Mouse (Mus musculus) heart, embryonic 13.5 days (tissue): ENCODE results near the gene Fgf4. TPM values are rescaled to one million over a fixed set of nuclear protein-coding genes. Genes with fewer than 3 reads are reported as not detected.

Experiments used
- ATAC-seq: fragments of 200-750 bp; cut with Nextera tagmentation; 2 replicates; pipeline ENCODE4 v1.8.0; 2017; ENCODE audit warnings: moderate TSS enrichment; ENCODE audit not compliant: insufficient number of reproducible peaks, low FRiP score, low TSS enrichment; ENCODE audit errors: extremely low read depth
- H3K27ac ChIP-seq: fragments of 300-500 bp; sonication (generic); replicated peaks from 2 replicates; pipeline ENCODE4 v1.5.1; 2015; ENCODE audit warnings: moderate library complexity, mild to moderate bottlenecking, inconsistent platforms
- H3K27me3 ChIP-seq: fragments of 300-500 bp; sonication (generic); replicated peaks from 2 replicates; pipeline ENCODE4 v1.6.1; 2015; ENCODE audit warnings: mild to moderate bottlenecking, inconsistent platforms
- H3K36me3 ChIP-seq: fragments of 300-500 bp; sonication (generic); 2 replicates; pipeline ENCODE4 v1.6.1; 2015; ENCODE audit warnings: mild to moderate bottlenecking, inconsistent platforms
- H3K4me1 ChIP-seq: fragments of 300-500 bp; sonication (generic); 2 replicates; pipeline ENCODE4 v1.6.1; 2015; ENCODE audit warnings: inconsistent platforms
- H3K4me2 ChIP-seq: fragments of 300-500 bp; sonication (generic); 2 replicates; pipeline ENCODE4 v1.6.1; 2015; ENCODE audit warnings: inconsistent platforms, mild to moderate bottlenecking, moderate library complexity
- H3K4me3 ChIP-seq: fragments of 300-500 bp; sonication (generic); 2 replicates; pipeline ENCODE4 v1.5.1; 2015; ENCODE audit warnings: moderate library complexity, mild to moderate bottlenecking, inconsistent platforms
- H3K9ac ChIP-seq: fragments of 300-500 bp; sonication (generic); 2 replicates; pipeline ENCODE4 v1.6.1; 2015; ENCODE audit warnings: inconsistent platforms, mild to moderate bottlenecking, moderate library complexity
- H3K9me3 ChIP-seq: fragments of 300-500 bp; sonication (generic); 2 replicates; pipeline ENCODE4 v1.6.1; 2016; ENCODE audit warnings: inconsistent platforms
- WGBS: fragments of 180-500 bp; shearing (Covaris S2); methylation state at CpG from one replicate; pipeline ENCODE4 v1.1.7; 2015; ENCODE audit warnings: mixed read lengths; 5-methylcytosine and 5-hydroxymethylcytosine counted together
- polyA plus RNA-seq: library from polyadenylated mRNA; unstranded; fragments of >200 nt; fragmentation: Nextera tagmentation; extraction: Ambion mirVana; gene quantifications from 2 replicates; pipeline ENCODE4 v1.2.1, GENCODE M21; 2015

The Fgf4 gene
- polyA plus RNA-seq, 1 experiment from 2014 or later = not detected

- Histone ChIP-seq H3K36me3 (peaks cover 29% of the 10 kb centered on the region), H3K4me2 (peak overlapping the region; percentile 97), H3K4me1 (peaks cover 20% of the 10 kb centered on the region), H3K27me3 (no peaks in the 10 kb centered on the region), H3K27ac (peak overlapping the region; percentile 73), H3K4me3 (peak overlapping the region; percentile 91), H3K9ac (peak overlapping the region; percentile 92), H3K9me3 (no peaks in the 10 kb centered on the region)
- 9% methylated on average over 17 of the region's 17 CpGs for WGBS
- peak; percentile 71 for ATAC-seq
Observed at GRCm38 (mm10) chr7:144914296-144914947, 67.3 kb downstream of the Fgf4 start.

Other genes starting within 250 kb of the Fgf4 start
- 8.3 and 8.4 TPM in 2 replicates for gene Ano1, start 95.4 kb upstream of the Fgf4 start, polyA plus RNA-seq
- 0.18 and 0.20 TPM in 2 replicates for gene Fgf3, start 9.3 kb upstream of the Fgf4 start, polyA plus RNA-seq
- gene Fgf15, start 49.2 kb downstream of the Fgf4 start, polyA plus RNA-seq = 0.11 TPM in 1 of 2 replicates, not detected in the other
- gene LTO1, start 67.7 kb downstream of the Fgf4 start, polyA plus RNA-seq = 19.7 and 21.3 TPM in 2 replicates
- gene Ccnd1, start 92.6 kb downstream of the Fgf4 start, polyA plus RNA-seq = 52.6 and 67.5 TPM in 2 replicates